Mouse (Mus musculus) telencephalon, adult 2 months (tissue): ENCODE results near the gene Rnf169.

Experiments
- DNase-seq: peaks from one replicate; pipeline ENCODE4 v3.0.0-alpha.2; 2011; ENCODE audit warnings: low read depth, low spot score

Rnf169 gene

DNA sequence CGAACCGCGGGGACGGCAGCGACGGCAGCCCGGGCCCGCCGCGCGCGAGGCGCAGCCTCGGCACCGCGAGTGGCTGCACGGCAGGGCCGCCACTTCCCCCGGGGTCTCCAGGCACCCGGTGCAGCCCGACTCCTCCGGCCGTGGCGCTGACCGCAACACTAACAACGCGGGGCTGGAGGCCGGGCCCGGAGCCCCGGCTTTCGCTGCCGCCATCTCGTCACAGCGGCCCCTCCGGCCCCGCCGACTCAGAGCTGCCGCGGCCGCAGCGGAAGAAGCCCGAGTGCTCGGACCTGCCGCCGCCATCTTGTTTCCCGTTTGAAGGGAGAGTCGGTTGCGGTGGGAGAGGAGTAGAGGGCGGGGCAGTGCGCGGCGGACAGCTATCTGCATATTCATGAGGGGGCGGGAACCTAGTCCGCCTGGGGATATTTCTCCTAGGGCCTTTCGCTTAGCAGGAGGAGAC lies at the start of gene Rnf169:
Rnf169 (minus strand) TSS at position 317 of the 460 bp plus-strand sequence.
- peak; percentile 95 for DNase-seq

DNA sequence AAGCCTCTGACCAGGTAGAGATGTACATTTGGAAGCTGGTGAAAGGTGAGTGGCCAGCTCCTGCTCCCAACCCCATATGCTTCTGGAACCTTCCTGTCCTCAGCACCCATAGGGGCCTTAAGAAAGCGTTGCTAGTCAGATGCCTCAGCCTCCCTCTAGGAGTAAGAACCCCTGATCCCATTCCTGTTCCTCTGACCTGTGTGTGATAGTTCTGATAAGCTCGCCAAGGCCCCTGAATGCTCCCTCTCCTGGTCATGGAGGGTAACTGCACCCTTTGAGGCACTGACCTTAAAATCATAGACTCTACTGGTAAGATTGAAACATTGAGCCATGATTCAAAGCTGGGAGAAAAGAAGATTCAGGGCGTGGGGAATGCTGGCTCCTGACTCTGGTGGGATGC lies 49.1 kb upstream of the Rnf169 start:
- no peak for DNase-seq

DNA sequence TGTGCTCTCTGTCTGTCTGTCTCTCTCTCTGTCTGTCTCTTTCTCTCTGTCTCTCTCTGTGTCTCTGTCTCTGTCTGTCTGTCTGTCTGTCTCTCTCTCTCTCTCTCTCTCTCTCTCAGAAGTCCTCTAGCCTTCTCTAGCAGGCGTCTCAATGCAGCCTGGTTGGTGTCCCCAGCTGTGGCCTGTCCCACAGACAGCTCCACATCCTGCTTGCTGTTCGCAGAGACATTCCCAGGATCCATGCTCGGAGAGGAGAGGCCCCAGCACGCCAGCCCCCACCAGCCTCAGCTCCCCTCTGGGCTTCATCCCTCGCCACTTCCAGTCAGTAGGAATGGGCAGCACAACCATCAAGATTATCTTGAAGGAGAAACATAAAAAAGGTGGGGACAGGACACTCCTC lies 47.1 kb upstream of the Rnf169 start:
- no peak for DNase-seq

DNA sequence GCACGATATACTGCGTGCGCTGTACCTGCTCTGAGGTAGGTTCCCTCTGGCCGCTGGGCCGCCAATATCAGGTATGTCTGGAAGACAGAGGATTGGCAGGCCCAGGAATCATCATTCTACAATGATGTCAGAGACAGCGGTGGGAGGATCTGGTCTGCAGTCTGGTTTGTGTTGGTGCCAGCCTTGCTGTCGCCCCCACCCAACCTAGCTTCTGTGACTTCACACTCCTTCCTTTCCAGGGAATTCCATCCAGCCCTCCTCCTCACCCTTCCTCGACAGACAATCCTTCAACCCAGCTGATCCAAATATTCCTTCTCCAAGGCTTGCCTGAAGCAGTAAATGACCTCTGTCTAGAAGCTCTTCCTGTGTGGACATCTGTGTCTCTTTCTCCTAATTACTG lies 36.8 kb upstream of the Rnf169 start:
- DNase-seq, result peak; percentile 21

DNA sequence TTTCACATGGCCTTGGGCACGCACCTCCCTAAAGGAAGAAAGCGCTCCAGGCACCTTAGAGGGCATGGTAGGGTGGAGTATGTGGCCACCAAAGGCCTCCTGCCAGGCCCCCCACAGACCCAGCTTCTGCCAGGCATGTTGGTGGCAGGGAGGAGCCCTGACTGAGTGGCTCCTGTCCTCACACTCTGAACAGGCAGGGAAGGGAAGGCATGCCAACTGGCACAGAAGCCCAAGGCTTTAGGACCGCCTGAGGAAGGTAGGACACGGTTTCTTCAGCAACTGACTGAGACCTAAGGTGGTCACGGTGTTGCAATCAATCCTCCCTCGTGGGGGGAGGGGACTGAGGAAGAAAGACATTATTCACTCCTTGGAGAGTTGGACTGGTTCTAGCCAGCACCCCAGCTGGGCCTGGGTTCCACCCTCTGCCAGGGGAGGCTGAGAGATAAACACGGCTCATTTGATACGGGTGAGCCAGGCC lies 33.9 kb upstream of the Rnf169 start:
- no peak for DNase-seq

DNA sequence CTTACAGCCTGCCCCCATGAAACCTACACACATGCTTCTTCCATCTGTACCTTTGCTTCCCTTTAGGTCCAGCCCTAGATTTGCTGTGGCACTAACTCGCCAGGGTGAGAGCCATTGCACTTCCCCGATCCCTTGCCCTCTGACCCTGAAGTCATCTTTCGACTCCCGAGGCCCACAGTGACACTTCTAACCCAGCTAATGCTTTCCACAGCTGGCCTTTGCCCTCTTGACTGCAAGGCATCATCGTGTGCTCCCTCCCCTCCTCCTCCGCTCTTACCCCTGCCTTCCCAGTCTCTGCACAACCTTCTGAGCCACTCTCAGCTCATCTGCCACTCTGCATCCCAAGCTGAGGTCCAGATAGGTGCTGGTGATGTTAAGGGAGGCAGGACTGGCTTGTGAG lies 32.3 kb upstream of the Rnf169 start:
- DNase-seq, result no peak

DNA sequence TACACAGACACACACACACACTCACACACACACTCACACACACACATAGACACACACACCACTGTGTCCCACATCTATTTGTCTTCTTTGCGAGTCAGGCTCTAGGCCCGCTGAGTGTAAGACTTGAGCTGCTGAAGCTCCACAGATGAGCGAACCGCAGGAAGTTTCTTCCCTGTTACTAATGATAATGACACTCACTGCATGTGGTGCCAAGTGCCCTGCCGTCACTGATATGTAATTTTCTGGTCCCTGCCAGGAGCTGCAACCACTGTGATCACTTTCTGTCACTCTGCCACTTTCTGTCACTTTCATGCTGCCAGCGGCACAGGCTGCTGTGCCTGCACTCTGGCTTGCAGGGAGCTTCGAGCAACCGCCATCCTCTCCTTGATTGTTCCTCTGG lies 31.8 kb upstream of the Rnf169 start:
- DNase-seq, result no peak

DNA sequence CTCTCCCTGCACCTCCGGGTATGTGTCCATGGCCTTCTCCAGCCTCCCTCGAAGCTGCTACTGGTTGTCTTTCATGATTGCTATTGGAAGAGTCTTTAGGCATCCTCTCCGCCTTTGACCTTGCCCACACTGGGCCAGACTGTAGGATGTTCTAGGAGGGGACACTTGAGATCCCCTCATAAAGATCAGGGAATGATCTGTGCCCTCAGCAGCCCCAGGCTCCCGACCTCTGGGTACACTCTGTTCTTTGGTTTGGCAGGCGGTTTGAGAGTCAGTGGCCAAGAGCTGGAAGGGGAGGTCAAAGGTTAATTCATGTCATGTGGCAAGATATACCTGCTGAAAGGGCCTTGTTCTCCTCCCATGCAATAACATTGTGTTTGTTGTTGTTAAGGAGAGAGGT lies 30.5 kb upstream of the Rnf169 start:
- no peak for DNase-seq

DNA sequence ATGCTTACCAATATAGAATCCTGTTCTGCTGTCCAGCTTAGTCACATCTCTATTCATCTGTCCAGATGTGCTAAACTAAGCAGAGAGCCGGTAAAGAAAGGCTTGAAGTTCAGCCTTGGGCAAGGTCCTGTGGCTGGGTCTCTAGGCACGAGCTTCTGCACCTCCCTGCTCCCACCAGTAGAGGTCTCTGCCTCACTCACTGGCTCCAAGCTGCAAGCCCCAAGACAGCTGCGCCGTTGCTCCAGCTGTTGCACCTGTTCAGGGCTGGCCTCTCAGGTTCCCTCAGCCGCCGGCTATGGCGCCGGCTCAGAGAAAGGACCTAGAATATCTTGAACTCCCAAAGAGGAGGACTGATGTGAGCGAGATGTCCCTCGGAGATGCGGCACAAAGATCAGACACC lies 29.4 kb upstream of the Rnf169 start:
- DNase-seq, result no peak

DNA sequence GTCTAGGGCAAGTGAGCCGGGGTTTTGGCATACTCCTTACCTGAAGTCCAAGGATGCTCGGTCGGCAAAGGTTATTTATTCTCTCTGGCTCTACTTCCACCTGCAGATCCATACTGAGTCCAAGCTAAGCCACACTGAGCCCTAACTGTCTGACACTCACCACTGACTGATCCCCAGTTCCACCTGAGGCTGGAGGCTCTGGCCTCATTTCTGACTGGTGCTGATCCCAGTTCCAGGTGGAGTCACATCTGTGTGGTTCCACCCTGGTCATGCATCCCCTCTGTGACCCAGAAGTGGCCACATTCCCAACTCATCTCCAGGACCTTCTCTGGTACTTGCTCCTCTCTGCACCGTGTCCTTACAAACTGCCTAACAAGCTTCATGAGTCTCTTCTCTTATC lies 28.5 kb upstream of the Rnf169 start:
- DNase-seq, result no peak

DNA sequence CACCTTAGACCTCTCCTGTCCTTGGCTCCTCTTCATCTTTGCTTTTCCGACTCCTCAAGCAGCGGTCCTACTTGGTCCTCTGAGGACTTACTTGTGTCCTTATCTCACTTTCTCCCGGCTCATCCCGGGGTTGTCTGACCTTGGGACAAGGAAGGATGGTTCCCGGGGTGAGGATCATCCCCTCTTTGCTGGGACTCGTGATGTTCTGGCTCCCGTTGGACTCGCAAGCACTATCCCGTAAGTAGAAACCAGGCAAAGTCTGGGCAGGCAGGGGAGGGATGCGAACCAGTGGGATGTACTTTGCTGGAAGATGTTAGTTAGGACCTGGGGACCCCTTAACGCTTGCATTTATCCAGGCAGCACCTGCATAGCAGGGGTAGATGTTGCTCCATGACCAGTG lies 26.2 kb upstream of the Rnf169 start:
- DNase-seq, result no peak

DNA sequence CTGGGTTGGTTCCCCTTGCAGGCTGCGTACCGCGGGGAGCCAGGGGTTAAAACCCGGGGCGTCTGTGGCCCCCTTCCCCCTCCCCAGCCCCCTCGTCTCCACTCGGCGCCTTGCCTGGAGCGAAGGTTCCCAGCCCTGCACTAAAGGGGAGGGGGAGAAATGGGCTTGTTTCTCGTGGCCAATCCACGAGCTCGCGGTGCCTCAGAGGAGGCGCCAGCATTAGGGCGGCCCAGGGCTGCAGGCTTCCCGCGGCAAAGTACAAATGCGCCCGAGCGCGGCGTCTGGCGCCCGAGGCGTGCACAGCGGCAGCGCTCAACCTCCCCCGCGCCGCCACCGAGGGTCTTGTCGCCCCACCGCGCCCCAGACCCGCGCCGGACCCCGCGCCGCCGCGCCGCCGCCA lies 25.5 kb upstream of the Rnf169 start, which contains the start of gene Chrdl2:
Chrdl2 (plus strand) TSS at position 383 of the 400 bp plus-strand sequence.
- DNase-seq, result no peak

DNA sequence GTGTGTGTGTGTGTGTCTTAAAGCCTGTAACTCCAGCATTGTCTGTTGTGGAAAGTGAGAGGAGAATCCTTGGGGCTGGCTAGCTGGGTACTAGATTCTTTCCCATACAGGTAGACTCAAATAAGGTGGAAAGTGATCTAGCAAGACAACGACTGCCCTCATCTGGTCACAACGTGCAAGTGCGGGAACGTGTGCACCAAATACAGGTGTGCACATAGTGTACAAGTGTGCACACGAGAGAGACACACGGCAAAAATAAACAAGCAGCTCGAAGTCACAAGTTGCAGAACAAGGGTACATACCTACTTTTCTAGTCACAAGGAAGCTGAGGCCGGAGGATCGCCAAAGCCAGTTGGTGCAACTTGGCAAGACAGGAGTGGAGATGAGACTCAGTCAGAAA lies 23.5 kb upstream of the Rnf169 start:
- DNase-seq, result no peak

DNA sequence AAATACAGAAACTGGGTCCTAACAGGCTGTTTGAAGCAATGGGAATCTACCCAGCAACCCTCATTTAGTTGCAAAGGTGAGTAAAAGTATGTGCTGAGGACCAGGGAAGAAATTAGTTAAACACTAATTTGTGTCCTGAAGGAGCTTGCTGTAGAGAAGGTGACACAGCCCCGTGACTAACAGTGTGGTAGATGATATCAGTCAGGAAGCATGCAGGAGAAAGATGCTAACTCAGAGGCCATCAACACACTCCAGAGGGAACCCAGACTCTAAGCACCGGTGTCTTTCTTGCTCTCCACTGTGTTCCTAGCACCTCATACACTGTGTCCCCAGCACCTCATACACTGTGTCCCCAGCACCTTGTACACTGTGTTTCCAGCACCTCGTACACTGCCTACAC lies 18.4 kb upstream of the Rnf169 start:
- DNase-seq, result no peak

DNA sequence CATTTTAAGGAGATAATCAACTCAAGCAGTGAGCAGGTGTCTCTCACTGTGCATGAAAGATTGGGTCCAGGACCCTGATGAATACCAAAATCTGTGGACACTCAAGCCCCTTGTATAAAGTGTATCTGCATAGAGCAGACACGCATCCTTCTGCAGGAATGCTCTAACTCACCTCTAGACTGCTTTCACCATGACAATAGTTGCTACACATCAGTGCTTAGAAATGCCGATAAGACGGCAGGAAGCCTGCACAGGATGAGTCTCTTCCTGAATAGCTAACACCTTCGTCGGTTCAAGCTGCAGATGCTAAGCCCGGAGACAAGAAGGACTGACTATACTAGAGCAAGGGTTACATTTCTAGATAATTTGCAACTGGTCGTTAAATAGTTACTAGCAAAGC lies 14.9 kb upstream of the Rnf169 start:
- no peak for DNase-seq

DNA sequence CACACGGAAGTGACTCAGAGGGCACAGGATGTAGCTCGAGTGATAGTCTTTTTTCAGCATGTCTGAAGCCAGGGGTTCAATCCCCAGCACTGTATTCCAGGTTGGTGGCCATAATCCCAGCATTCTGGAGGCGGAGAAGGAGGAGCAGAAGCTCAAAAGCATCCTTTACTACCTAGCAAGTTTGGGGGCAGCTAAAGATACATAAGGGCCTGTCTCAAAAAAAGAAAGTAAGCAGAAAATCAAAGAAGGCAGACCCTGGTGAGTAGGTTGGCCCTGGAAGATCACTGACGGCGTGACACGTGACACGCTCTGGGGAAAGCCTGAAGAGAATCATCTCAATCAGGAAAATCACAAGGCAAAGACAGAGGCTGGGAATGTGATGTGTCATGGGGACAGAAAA lies 12.9 kb upstream of the Rnf169 start:
- no peak for DNase-seq

DNA sequence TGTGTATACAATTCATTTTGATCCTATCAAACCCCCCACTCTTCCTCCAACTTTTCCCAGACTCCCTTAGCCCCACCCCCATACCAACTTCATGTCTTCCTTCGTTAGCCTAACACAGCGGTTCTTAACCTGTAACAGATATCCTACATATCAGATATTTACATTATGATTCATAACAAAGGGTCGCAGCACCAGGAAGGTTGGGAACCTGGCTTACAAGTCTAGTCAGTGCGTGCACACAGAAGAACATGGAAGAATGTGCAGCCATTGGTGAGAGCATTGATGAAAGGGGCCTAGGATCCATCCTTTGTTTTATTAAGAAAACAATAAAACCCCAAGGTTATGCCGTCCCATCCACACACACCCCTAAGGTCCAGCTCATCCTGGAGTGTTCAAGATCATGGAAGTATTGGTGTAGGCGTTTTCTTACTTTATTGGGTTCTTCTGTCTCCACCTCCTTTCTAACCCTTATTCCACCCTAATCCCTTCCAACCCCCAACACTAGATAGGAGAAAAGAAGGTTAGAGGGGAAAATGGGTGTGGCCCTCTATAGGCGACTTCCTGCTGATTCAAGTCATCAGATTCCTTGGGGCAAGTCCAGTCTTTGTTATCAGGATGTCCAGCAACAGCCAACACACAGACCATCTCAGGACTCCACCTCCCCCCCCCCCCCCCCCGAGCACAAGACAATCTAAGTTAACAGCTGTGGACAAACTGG lies 10.9 kb upstream of the Rnf169 start:
- no peak for DNase-seq

DNA sequence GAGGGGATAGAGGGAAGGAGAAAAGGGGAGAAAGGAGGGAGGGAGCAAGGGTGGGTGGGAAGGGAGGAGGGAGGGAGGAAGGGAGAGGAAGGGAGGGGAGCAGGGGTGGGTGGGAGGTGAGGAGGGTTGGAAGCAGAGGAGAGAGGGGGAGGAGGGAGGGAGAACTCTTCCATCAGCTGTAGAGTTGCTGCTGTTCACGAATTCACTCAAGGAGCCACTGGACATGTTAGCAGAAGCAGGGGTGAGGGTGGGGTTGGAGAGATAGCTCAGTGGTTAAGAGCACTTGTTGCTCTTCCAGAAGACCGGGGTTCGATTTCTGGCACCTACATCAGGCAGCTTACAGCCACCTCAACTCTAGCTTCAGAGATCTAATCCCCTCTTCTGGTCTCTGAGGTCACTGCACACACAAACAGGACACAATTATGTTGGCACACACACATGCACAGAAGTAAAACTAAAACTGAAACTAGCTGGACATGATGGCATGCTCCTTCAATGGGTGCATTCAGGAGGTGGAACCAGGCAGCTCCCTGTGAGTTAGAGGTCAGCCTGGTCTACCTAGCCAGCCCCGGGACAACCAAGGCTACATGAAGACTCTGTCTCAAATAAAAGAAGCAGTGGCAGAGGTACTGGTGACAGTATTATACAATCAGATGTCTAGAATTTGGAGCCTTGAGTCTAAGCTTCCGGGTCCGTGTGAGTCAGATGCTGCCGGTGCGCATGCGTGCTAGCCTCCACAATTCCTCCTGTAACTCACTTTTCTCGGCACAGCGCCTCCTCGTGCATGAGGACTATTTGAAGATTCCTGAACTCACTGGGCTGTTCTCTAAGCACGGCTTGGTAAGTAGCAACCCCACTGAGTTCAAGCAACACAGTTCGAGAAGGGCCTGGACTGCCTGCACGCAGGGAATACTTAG lies 9.9 kb upstream of the Rnf169 start:
- DNase-seq, result no peak

DNA sequence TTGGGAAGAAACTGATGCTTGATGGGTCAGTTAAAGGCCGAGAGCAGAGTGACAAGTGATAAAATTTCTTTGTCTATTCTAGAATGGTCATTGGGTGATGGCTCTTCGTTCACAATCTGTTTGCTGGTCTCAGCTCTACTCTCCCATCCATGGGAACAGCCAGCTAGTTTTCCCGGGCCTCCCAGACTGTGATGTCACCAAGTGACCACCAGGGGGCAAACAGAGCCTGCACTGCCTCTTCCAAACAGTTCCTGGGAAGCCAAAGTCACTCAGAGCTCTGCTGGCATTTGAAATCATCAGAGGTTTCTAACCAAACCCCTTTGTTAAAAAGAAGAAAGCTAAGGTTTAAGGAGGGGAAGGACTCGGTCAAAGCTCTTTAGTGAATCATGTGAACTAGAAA lies 8.5 kb upstream of the Rnf169 start:
- DNase-seq, result no peak

DNA sequence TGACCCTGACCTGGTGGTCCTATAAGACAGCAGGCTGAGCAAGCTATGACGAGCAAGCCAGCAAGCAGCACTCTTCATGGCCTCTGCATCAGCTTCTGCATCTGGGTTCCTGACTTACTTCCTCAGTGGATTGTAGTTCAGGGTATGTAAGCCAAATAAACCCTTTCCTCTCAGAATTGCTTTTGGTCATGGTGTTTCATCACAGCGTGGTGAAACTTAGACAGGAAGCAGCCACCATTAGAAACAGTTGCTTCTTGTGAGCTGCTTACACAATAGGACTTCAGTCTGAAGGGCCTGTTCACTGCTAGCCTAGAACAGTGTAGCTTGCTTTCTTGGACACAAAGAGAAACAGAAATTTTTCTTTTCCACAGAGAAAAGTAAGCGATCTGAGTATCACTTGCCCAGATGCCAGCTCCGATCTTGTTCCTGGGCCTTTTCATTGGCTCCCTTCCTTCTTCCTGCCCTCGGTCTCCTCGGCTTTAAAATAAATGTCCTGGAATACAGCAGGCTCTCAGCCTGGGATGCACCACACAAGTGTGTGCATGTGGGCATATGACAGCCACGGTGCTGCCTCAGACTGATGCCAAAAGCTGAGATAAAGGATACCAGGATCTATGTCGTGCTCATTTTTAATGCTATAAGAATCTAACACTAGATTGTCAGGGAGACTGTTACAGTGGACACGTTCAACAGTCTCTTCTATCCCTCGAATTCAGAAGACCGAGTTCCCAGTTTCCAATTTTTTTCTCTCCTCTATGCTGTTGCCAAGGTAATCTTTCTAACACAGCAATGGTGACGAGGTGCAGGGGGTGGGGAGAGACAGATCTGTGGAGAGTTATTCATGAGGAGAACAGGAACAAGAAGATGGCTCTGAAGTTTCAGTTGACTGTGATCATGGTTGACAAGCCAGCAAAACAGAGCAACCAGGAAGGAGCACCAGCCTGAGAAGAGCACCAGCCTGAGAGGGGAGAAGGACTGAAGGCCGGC lies 2.3 kb upstream of the Rnf169 start:
- DNase-seq, result no peak

DNA sequence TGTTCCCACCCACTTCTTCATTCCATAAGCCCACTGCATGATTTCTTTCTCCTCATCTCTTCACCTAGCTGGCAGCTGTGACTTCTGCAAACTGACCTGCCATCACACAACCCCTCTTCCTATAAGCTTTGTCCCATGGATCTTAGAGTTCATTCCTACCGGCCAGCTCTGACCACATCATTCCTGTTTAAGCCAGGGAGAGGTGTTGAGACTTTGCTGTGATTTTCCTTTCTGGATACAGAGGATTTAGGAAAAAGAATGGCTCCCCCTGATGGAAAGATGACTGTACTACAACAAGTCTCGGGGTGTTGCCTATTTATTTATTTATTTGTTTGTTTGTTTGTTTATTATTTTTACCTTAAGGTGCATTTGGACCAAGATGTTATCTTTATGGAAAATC lies 1.1 kb upstream of the Rnf169 start:
- DNase-seq, result no peak
